Comparison of ENCODE assay signal across 8 mouse cellular contexts in the genomic region with DNA sequence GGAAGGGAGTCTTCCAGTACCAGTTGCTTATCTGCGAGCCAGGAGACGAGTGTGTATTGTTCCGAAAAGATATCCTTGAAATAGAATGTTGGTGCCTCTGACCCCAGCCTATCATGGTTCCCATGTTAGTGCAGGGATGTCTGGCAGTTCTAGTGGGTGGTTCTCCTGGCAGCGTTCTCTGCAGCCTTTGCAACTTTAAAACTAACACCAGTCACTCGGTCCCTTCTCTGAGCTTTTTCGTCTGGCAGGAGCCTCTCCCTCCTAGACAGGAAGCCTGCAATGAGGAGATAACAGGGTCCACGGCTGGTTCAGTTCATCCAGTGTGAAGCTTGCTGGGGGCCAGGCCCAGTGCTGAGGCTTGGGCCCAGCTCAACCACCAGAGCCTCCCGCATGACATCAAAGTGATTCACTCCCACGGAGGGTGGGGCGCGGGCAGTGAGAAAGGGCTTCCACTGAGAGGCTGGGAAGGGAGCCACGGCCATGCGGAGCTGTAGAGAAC. TPM values are rescaled to one million over a fixed set of nuclear protein-coding genes. Genes with fewer than 3 reads are reported as not detected.
DNase-seq lines count a peak whose midpoint lies in the region; ATAC-seq and TF ChIP-seq lines count a peak whose summit lies in the region.

No protein-coding gene starts in this region.

- DNase-seq in ovary, postnatal 14 days (ENCODE audit: low spot score), result peak; percentile 18
- no peak for DNase-seq in ovary, postnatal 10 days (ENCODE audit: low spot score)
- DNase-seq in c-Kit-positive CD71-negative TER-119-negative erythroid progenitor cells, embryonic 14.5 days (ENCODE audit: low read depth), result peak; percentile 70
- peak; percentile 87 for DNase-seq in heart, postnatal 0 days (ENCODE audit: low spot score)
- peak; percentile 76 to 83 for DNase-seq in spleen, postnatal 4 days (ENCODE audit: low spot score in 2 of 2)
- no peak for DNase-seq in natural killer cell, adult 2 months (ENCODE audit: low spot score in 2 of 2)

- H3K27ac ChIP-seq in heart, postnatal 0 days (ENCODE audit: low read depth), result peak overlapping the region; percentile 47
- peak overlapping the region; percentile 97 for H3K27ac ChIP-seq in liver, embryonic 12.5 days
- H3K27ac ChIP-seq in forebrain, embryonic 13.5 days, result no peak overlapping the region

- no peak overlapping the region for H3K4me2 ChIP-seq in heart, postnatal 0 days (ENCODE audit: low read depth, low read length)
- H3K4me2 ChIP-seq in liver, embryonic 12.5 days, result peak overlapping the region; percentile 59
- H3K4me2 ChIP-seq in forebrain, embryonic 13.5 days, result no peak overlapping the region

- H3K9ac ChIP-seq in heart, postnatal 0 days (replicated peaks; ENCODE audit: low read depth, low read length), result no peak overlapping the region
- H3K9ac ChIP-seq in liver, embryonic 12.5 days, result peak overlapping the region; percentile 59
- H3K9ac ChIP-seq in forebrain, embryonic 13.5 days, result no peak overlapping the region

- peaks cover 37% of the 10 kb centered on the region for H3K4me1 ChIP-seq in heart, postnatal 0 days (ENCODE audit: control insufficient read depth, insufficient read depth)
- peaks cover 85% of the 10 kb centered on the region for H3K4me1 ChIP-seq in liver, embryonic 12.5 days
- peaks cover 20% of the 10 kb centered on the region for H3K4me1 ChIP-seq in forebrain, embryonic 13.5 days

- no peaks in the 10 kb centered on the region for H3K36me3 ChIP-seq in heart, postnatal 0 days (replicated peaks; ENCODE audit: control insufficient read depth, insufficient read depth, low read length)
- no peaks in the 10 kb centered on the region for H3K36me3 ChIP-seq in liver, embryonic 12.5 days
- no peaks in the 10 kb centered on the region for H3K36me3 ChIP-seq in forebrain, embryonic 13.5 days (ENCODE audit: poor library complexity, severe bottlenecking)

- WGBS in heart, postnatal 0 days, result 5% methylated on average over 13 of the region's 13 CpGs
- 9% methylated on average over 13 of the region's 13 CpGs for WGBS in liver, embryonic 12.5 days (ENCODE audit: insufficient replicate concordance)
- 80% methylated on average over 13 of the region's 13 CpGs for WGBS in forebrain, embryonic 13.5 days

- H3K27me3 ChIP-seq in heart, postnatal 0 days (ENCODE audit: control insufficient read depth, insufficient read depth, low read length), result no peaks in the 10 kb centered on the region
- no peaks in the 10 kb centered on the region for H3K27me3 ChIP-seq in liver, embryonic 12.5 days (replicated peaks)
- no peaks in the 10 kb centered on the region for H3K27me3 ChIP-seq in forebrain, embryonic 13.5 days

- no peak for TF ChIP-seq CTCF in heart, postnatal 0 days (IDR thresholded peaks at IDR 0.05; ENCODE audit: low read depth)

- H3K9me3 ChIP-seq in heart, postnatal 0 days (replicated peaks; ENCODE audit: control insufficient read depth, low read length), result no peaks in the 10 kb centered on the region
- H3K9me3 ChIP-seq in liver, embryonic 12.5 days (replicated peaks), result no peaks in the 10 kb centered on the region
- no peaks in the 10 kb centered on the region for H3K9me3 ChIP-seq in forebrain, embryonic 13.5 days (replicated peaks)

- no peak overlapping the region for H3K4me3 ChIP-seq in heart, postnatal 0 days (ENCODE audit: low read depth, low read length)
- peak overlapping the region; percentile 22 for H3K4me3 ChIP-seq in liver, embryonic 12.5 days
- no peak overlapping the region for H3K4me3 ChIP-seq in forebrain, embryonic 13.5 days

- peak; percentile 74 for ATAC-seq in heart, postnatal 0 days (ENCODE audit: insufficient read depth, low read depth)
- peak; percentile 95 for ATAC-seq in liver, embryonic 12.5 days
- ATAC-seq in forebrain, embryonic 13.5 days, result no peak

- peak; percentile 76 for TF ChIP-seq EP300 in heart, postnatal 0 days (IDR thresholded peaks at IDR 0.05; ENCODE audit: low read depth)

RNA-seq across cellular contexts. Expression of a gene that starts 6.5 kb away (rescaled TPM):
- 6.9 TPM in 2 replicates for total RNA-seq in heart, postnatal 0 days (2014; rRNA removed; ENCODE audit: low replicate concordance)
- polyA plus RNA-seq in heart, postnatal 0 days (2015; fragmentation: Nextera tagmentation; extraction: Ambion mirVana), result 47.0 and 51.7 TPM in 2 replicates
- 22.5 and 28.1 TPM in 2 replicates for polyA plus RNA-seq in liver, embryonic 12.5 days (2016; fragmentation: Nextera tagmentation; extraction: Ambion mirVana)
- polyA plus RNA-seq in forebrain, embryonic 13.5 days (2015; fragmentation: Nextera tagmentation; extraction: Ambion mirVana), result 24.2 and 25.2 TPM in 2 replicates

Comparison
In these comparisons a context has a peak if more than half of its experiments do, and no peak if none do; other contexts are left out.
1. DNase-seq: peak in ovary, postnatal 14 days (single experiment), c-Kit-positive CD71-negative TER-119-negative erythroid progenitor cells, embryonic 14.5 days (single experiment), heart, postnatal 0 days (single experiment) and spleen, postnatal 4 days (2 of 2); none in ovary, postnatal 10 days (single experiment) and natural killer cell, adult 2 months (0 of 2).